Mouse (Mus musculus) heart, postnatal 0 days (tissue): ENCODE results near the gene Plxna2.

Source experiments
- CTCF ChIP-seq: IDR thresholded peaks from 2 replicates; pipeline ENCODE4 v1.5.1; 2016; ENCODE audit warnings: antibody characterized with exemption, control low read depth, low read depth
- EP300 ChIP-seq: IDR thresholded peaks from 2 replicates; pipeline ENCODE4 v1.6.1; 2016; ENCODE audit warnings: antibody characterized with exemption, low read depth

DNA sequence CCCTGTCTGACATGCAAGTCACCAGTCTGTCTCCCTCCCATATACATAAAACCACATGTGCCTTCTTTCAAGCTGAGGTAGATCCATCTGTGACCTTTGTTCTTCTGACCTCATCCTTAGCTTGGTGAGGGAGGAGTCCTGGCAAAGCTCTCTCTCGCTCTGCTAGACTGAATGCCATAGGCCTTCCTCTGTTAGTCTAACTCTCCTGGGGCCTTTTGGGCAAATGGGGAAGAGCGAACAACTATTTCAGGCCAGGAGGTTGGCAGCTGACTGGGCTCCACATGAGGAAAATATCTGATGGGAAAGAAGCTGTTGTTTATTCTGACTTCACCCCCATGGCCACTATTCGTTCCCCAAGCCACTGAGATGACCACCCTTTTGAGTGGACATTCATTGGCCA, 59.9 kb downstream of the Plxna2 start:
- TF ChIP-seq CTCF: no peak
- TF ChIP-seq EP300: no peak
